Mouse (Mus musculus): ENCODE measurements around the gene Adcy9. TPM values are rescaled to one million over a fixed set of nuclear protein-coding genes. Genes with fewer than 3 reads are reported as not detected.

The Adcy9 gene
- total and polyA plus RNA-seq, 3 experiments = 1.1 to 3.1 (median 1.2) TPM

DNA sequence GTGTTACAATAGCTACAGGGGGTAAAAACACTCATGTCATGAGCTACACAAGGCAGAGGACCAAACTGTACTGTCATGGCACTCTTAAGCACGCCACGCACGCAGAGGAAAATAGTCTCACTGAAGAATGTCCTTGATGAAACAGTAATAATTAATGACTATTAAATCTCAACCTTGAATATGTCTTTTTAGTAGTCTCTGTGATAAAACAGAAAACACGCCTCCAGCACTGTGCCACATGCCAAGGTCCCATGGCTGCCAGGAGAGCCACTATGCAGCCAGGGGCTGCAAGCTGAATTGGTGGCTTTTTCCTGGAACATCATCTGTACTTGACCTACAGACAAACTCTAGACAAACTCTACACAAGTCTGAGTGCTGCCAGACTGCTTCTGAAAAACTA, 8.0 kb downstream of the Adcy9 start:
- in situ Hi-C loops (cut with MboI; ENCODE audit: low pct_ligation_motif_present, low pct_unique_long_range_greater_than_20kb, low sequenced_read_pairs) = no loop called here
- H3K27me3 ChIP-seq (replicated peaks) = no peaks in the 10 kb centered on the region
- H3K4me3 ChIP-seq (replicated peaks in 1 of 3; ENCODE audit: low read depth in 2 of 3, low read length in 2 of 3, poor library complexity in 1 of 3) = no peak overlapping the region
- H3K36me3 ChIP-seq (replicated peaks in 1 of 2; ENCODE audit: control insufficient read depth in 1 of 2, insufficient read depth in 1 of 2, low read length in 1 of 2) = no peaks in the 10 kb centered on the region
- H3K4me1 ChIP-seq (ENCODE audit: control insufficient read depth in 1 of 2, insufficient read depth in 2 of 2) = peaks cover 3 to 50% of the 10 kb centered on the region in 2 experiments; a peak in 3 of 4 replicates
- no peak overlapping the region for H3K27ac ChIP-seq (ENCODE audit: insufficient read depth, low read depth)
- no peak overlapping the region for H3K4me2 ChIP-seq (ENCODE audit: insufficient read depth, low read depth, poor library complexity, severe bottlenecking)
- H3K9ac ChIP-seq (ENCODE audit: insufficient read depth, low read depth) = no peak overlapping the region
- H3K9me3 ChIP-seq (replicated peaks; ENCODE audit: low read length) = no peaks in the 10 kb centered on the region
- no peak for DNase-seq (ENCODE audit: extremely low read depth)
- dilution Hi-C loops (cut with MboI; ENCODE audit: extremely low pct_ligation_motif_present, extremely low pct_unique_long_range_greater_than_20kb, low sequenced_read_pairs) = no loop called here
- TF ChIP-seq E2F4 (IDR thresholded peaks at IDR 0.05; ENCODE audit: insufficient replicate concordance, low read depth, low read length) = no peak
- no peaks in the 10 kb centered on the region for H3K79me2 ChIP-seq (replicated peaks; ENCODE audit: control insufficient read depth, extremely low read depth, insufficient read depth, poor library complexity, severe bottlenecking)

DNA sequence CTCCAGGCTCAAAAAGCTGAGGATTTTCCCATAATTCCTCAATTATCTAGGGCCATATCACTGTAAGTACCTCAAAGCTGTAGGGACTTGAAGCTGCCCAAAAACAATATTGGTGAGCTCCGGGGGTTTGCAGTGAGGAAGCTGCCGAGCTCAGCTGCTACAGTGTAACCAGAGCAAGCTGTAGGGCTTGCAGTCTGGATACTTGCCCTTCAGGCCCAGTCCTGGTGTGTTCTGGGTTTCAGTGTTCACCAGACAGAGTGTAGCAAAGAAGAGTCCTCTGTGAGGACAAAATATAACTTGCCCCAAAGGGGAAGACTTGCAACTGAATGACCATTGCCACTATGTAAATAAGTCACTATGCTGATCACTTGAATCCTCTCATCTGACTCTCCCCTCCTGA, 9.0 kb downstream of the Adcy9 start:
- Histone ChIP-seq H3K4me3 (replicated peaks in 1 of 3; ENCODE audit: low read depth in 2 of 3, low read length in 2 of 3, poor library complexity in 1 of 3) (no peak overlapping the region), H3K36me3 (replicated peaks in 1 of 2; ENCODE audit: control insufficient read depth in 1 of 2, insufficient read depth in 1 of 2, low read length in 1 of 2) (no peaks in the 10 kb centered on the region), H3K9me3 (replicated peaks; ENCODE audit: low read length) (no peaks in the 10 kb centered on the region), H3K4me2 (ENCODE audit: insufficient read depth, low read depth, poor library complexity, severe bottlenecking) (no peak overlapping the region), H3K79me2 (replicated peaks; ENCODE audit: control insufficient read depth, extremely low read depth, insufficient read depth, poor library complexity, severe bottlenecking) (no peaks in the 10 kb centered on the region), H3K27ac (ENCODE audit: insufficient read depth, low read depth) (no peak overlapping the region), H3K9ac (ENCODE audit: insufficient read depth, low read depth) (no peak overlapping the region), H3K4me1 (ENCODE audit: control insufficient read depth in 1 of 2, insufficient read depth in 2 of 2) (peaks cover 5 to 56% of the 10 kb centered on the region in 2 experiments; a peak in 3 of 4 replicates), H3K27me3 (replicated peaks) (no peaks in the 10 kb centered on the region)
- TF ChIP-seq IRF4 (IDR thresholded peaks at IDR 0.05; ENCODE audit: low read depth, low read length) = no peak
- TF ChIP-seq CHD1 (IDR thresholded peaks at IDR 0.05; ENCODE audit: low read depth, low read length) = no peak
- TF ChIP-seq JUND (conservative IDR thresholded peaks at IDR 0.05; ENCODE audit: low read depth, low read length) = no peak
- TF ChIP-seq MAZ (IDR thresholded peaks at IDR 0.05; ENCODE audit: low read depth, low read length) = no peak
- TF ChIP-seq SIN3A (IDR thresholded peaks at IDR 0.05; ENCODE audit: low read length) = no peak
- no peak for TF ChIP-seq BHLHE40 (IDR thresholded peaks at IDR 0.05; ENCODE audit: low read depth, low read length)
- no peak for TF ChIP-seq EP300 (IDR thresholded peaks at IDR 0.05; ENCODE audit: low read length)
- no peak for TF ChIP-seq ELF1 (IDR thresholded peaks at IDR 0.05; ENCODE audit: low read depth, low read length)
- in situ Hi-C loops (cut with MboI; ENCODE audit: low pct_ligation_motif_present, low pct_unique_long_range_greater_than_20kb, low sequenced_read_pairs) = no loop called here
- dilution Hi-C loops (cut with MboI; ENCODE audit: extremely low pct_ligation_motif_present, extremely low pct_unique_long_range_greater_than_20kb, low sequenced_read_pairs) = no loop called here
- DNase-seq (ENCODE audit: extremely low read depth) = no peak

DNA sequence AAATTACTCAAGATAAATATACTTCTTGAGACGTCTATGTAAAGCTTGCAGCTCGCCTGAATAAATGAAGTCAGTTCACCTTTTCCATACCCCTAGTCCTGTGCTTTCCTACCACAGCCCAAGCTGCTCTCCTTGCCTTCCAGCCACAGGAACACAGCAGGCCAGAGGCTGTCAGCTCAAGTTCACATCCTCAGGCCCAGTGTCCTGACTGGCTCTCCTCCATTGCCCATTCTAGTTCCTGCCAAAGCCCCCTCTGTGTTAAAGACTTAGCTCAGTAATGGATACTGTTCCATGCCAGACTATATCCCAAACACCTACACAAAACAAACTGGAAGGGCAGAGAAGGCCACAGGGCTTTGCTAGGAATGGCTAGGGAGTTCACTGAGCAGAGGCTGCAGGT, 12.8 kb downstream of the Adcy9 start:
- Histone ChIP-seq H3K9me3 (replicated peaks; ENCODE audit: low read length) (no peaks in the 10 kb centered on the region), H3K4me1 (ENCODE audit: control insufficient read depth in 1 of 2, insufficient read depth in 2 of 2) (peaks cover 13 to 54% of the 10 kb centered on the region in 2 experiments), H3K79me2 (replicated peaks; ENCODE audit: control insufficient read depth, extremely low read depth, insufficient read depth, poor library complexity, severe bottlenecking) (no peaks in the 10 kb centered on the region), H3K27me3 (replicated peaks) (no peaks in the 10 kb centered on the region), H3K4me3 (replicated peaks in 1 of 3; ENCODE audit: low read depth in 2 of 3, low read length in 2 of 3, poor library complexity in 1 of 3) (no peak overlapping the region), H3K9ac (ENCODE audit: insufficient read depth, low read depth) (no peak overlapping the region), H3K27ac (ENCODE audit: insufficient read depth, low read depth) (no peak overlapping the region), H3K36me3 (replicated peaks in 1 of 2; ENCODE audit: control insufficient read depth in 1 of 2, insufficient read depth in 1 of 2, low read length in 1 of 2) (no peaks in the 10 kb centered on the region), H3K4me2 (ENCODE audit: insufficient read depth, low read depth, poor library complexity, severe bottlenecking) (no peak overlapping the region)
- in situ Hi-C loops (cut with MboI; ENCODE audit: low pct_ligation_motif_present, low pct_unique_long_range_greater_than_20kb, low sequenced_read_pairs) (no loop called here), dilution Hi-C loops (cut with MboI; ENCODE audit: extremely low pct_ligation_motif_present, extremely low pct_unique_long_range_greater_than_20kb, low sequenced_read_pairs) (no loop called here)
- TF ChIP-seq HCFC1 (IDR thresholded peaks at IDR 0.05; ENCODE audit: low read depth, low read length) = no peak
- TF ChIP-seq USF2 (conservative IDR thresholded peaks at IDR 0.05; ENCODE audit: low read depth, low read length) = no peak
- no peak for TF ChIP-seq NRF1 (IDR thresholded peaks at IDR 0.05; ENCODE audit: low read depth, low read length)
- no peak for TF ChIP-seq RCOR1 (conservative IDR thresholded peaks at IDR 0.05; ENCODE audit: low read depth, low read length)
- TF ChIP-seq ETS1 (conservative IDR thresholded peaks at IDR 0.05; ENCODE audit: low read depth, low read length) = no peak
- TF ChIP-seq POLR2AphosphoS2 (IDR thresholded peaks at IDR 0.05; ENCODE audit: low read depth, low read length) = no peak
- TF ChIP-seq TBP (conservative IDR thresholded peaks at IDR 0.05; ENCODE audit: low read depth, low read length) = no peak
- no peak for TF ChIP-seq TCF12 (IDR thresholded peaks at IDR 0.05; ENCODE audit: low read depth, low read length)
- no peak for TF ChIP-seq ZC3H11A (IDR thresholded peaks at IDR 0.05; ENCODE audit: low read depth, low read length)
- no peak for TF ChIP-seq SIN3A (IDR thresholded peaks at IDR 0.05; ENCODE audit: low read length)
- no peak for TF ChIP-seq MEF2A (IDR thresholded peaks at IDR 0.05; ENCODE audit: borderline replicate concordance, low read depth, low read length)
- no peak for TF ChIP-seq ELF1 (IDR thresholded peaks at IDR 0.05; ENCODE audit: low read depth, low read length)
- no peak for TF ChIP-seq RAD21 (IDR thresholded peaks at IDR 0.05; ENCODE audit: low read depth, low read length)
- TF ChIP-seq MAFK (IDR thresholded peaks at IDR 0.05; ENCODE audit: insufficient replicate concordance, low read length) = no peak
- no peak for TF ChIP-seq EP300 (IDR thresholded peaks at IDR 0.05; ENCODE audit: low read length)
- no peak for TF ChIP-seq ZNF384 (IDR thresholded peaks at IDR 0.05; ENCODE audit: low read depth, low read length)
- TF ChIP-seq ZMIZ1 (IDR thresholded peaks at IDR 0.05; ENCODE audit: low read depth, low read length) = no peak
- TF ChIP-seq SMC3 (IDR thresholded peaks at IDR 0.05; ENCODE audit: low read depth, low read length) = no peak
- TF ChIP-seq ZKSCAN1 (IDR thresholded peaks at IDR 0.05; ENCODE audit: borderline replicate concordance, low read depth, low read length) = no peak
- DNase-seq (ENCODE audit: extremely low read depth) = no peak
